9 mouse cellular contexts compared by ENCODE assay signal in the genomic region with DNA sequence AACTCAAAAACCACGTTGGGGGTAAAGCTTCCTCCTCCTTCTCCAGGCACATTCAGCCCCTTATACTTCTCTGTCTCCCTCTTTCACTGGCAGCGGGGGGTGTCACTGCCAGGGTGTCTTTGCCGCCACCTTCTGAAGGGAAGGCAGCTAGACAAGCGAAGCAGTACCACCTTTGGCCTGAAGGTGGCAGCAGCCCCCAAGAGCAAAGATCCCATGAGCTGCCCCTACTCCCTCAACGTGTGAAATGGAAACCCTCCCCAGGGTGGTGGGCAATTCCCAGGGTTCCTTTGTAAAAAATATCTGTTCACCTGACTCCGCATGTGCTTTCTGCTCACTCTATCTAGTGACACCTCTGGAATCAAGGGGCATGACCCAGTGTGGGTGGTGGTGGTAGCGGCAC. TPM values are rescaled to one million over a fixed set of nuclear protein-coding genes. Genes with fewer than 3 reads are reported as not detected.
DNase-seq lines count a peak whose midpoint lies in the region; ATAC-seq and TF ChIP-seq lines count a peak whose summit lies in the region.
"Had no signal": no experiment of that assay in that cellular context is flagged by ENCODE, and none has a peak within 500 bp of the region (broad histone marks: within the 10 kb centered on the region; RNA-seq: fewer than 3 reads in every experiment).

No protein-coding gene starts in this region.

- WGBS in hindbrain, embryonic 10.5 days: 15% methylated on average over 7 of the region's 7 CpGs
- 15% methylated on average over 7 of the region's 7 CpGs for WGBS in hindbrain, embryonic 13.5 days
- 14% methylated on average over 7 of the region's 7 CpGs for WGBS in cerebellum, adult 2 months
- WGBS in stomach, embryonic 14.5 days: 15% methylated on average over 7 of the region's 7 CpGs

- no peak for TF ChIP-seq POLR2A in cerebellum, adult 2 months (IDR thresholded peaks at IDR 0.05; ENCODE audit: borderline replicate concordance, insufficient read depth, low read length)

- H3K4me2 ChIP-seq in hindbrain, embryonic 13.5 days: no peak overlapping the region
- H3K4me2 ChIP-seq in stomach, embryonic 14.5 days (replicated peaks; ENCODE audit: low read depth, low read length): no peak overlapping the region

- peak; percentile 95 for TF ChIP-seq CTCF in cerebellum, adult 2 months (IDR thresholded peaks at IDR 0.05; ENCODE audit: borderline replicate concordance, insufficient read depth, low read depth, low read length)

- peaks cover 38% of the 10 kb centered on the region for H3K4me1 ChIP-seq in hindbrain, embryonic 10.5 days (replicated peaks)
- peaks cover 26% of the 10 kb centered on the region for H3K4me1 ChIP-seq in hindbrain, embryonic 13.5 days (replicated peaks)
- peaks cover 4% of the 10 kb centered on the region for H3K4me1 ChIP-seq in cerebellum, adult 2 months (ENCODE audit: control insufficient read depth, insufficient read depth, low read length)
- peaks cover 23% of the 10 kb centered on the region for H3K4me1 ChIP-seq in stomach, embryonic 14.5 days (ENCODE audit: control insufficient read depth, insufficient read depth, low read length)

- peaks cover 15% of the 10 kb centered on the region for H3K27me3 ChIP-seq in hindbrain, embryonic 10.5 days (ENCODE audit: insufficient read depth, poor library complexity, severe bottlenecking)
- no peaks in the 10 kb centered on the region for H3K27me3 ChIP-seq in hindbrain, embryonic 13.5 days
- H3K27me3 ChIP-seq in cerebellum, adult 2 months (ENCODE audit: control insufficient read depth, insufficient read depth, low read length): no peaks in the 10 kb centered on the region
- no peaks in the 10 kb centered on the region for H3K27me3 ChIP-seq in stomach, embryonic 14.5 days (ENCODE audit: control insufficient read depth, insufficient read depth, low read length)
- H3K27me3 ChIP-seq: Patski had no signal

- no peak overlapping the region for H3K4me3 ChIP-seq in hindbrain, embryonic 10.5 days
- no peak overlapping the region for H3K4me3 ChIP-seq in hindbrain, embryonic 13.5 days
- H3K4me3 ChIP-seq in cerebellum, adult 2 months (replicated peaks; ENCODE audit: insufficient read depth, low read depth, low read length): no peak overlapping the region
- H3K4me3 ChIP-seq in stomach, embryonic 14.5 days (ENCODE audit: low read depth, low read length): no peak overlapping the region

- intact Hi-C loops in left cerebral cortex, postnatal 36 days (cut with DNase I): loop anchor here (5.0 kb wide), 2 partner anchors 37 to 62 kb away; a partner anchor contains a TSS

- no peaks in the 10 kb centered on the region for H3K9me3 ChIP-seq in hindbrain, embryonic 10.5 days
- no peaks in the 10 kb centered on the region for H3K9me3 ChIP-seq in hindbrain, embryonic 13.5 days
- H3K9me3 ChIP-seq in stomach, embryonic 14.5 days (ENCODE audit: control insufficient read depth, low read depth, low read length): no peaks in the 10 kb centered on the region

- no peak for ATAC-seq in hindbrain, embryonic 13.5 days (ENCODE audit: low FRiP score)
- peak; percentile 55 for ATAC-seq in frontal cortex, adult (ENCODE audit: low TSS enrichment)
- ATAC-seq in stomach, embryonic 14.5 days (ENCODE audit: insufficient number of reproducible peaks, insufficient read depth, low FRiP score, low read depth): peak; percentile 19; the same call in 1 of the 2 replicates
- ATAC-seq: Patski had no signal

- DNase-seq in hindbrain, embryonic 10.5 days (ENCODE audit: low spot score): peak; percentile 80
- peak; percentile 77 to 89 for DNase-seq in cerebellum, adult 2 months
- DNase-seq in hindlimb bud, embryonic 11.5 days (ENCODE audit: extremely low spot score, low read depth, low spot score): peak; percentile 58
- peak; percentile 85 to 86 for DNase-seq in left cerebral cortex, postnatal 36 days (ENCODE audit: low spot score in 2 of 2)
- DNase-seq in naive thymus-derived CD4-positive, alpha-beta T cell, adult 2 months (ENCODE audit: low read depth): peak; percentile 94

- H3K9ac ChIP-seq in hindbrain, embryonic 13.5 days: no peak overlapping the region
- H3K9ac ChIP-seq in stomach, embryonic 14.5 days (replicated peaks; ENCODE audit: low read depth, low read length): no peak overlapping the region

- no peaks in the 10 kb centered on the region for H3K36me3 ChIP-seq in hindbrain, embryonic 10.5 days
- no peaks in the 10 kb centered on the region for H3K36me3 ChIP-seq in hindbrain, embryonic 13.5 days
- peaks cover 6% of the 10 kb centered on the region; the same call in 1 of the 2 replicates for H3K36me3 ChIP-seq in stomach, embryonic 14.5 days (ENCODE audit: control insufficient read depth, insufficient read depth, low read length)

- no peak overlapping the region for H3K27ac ChIP-seq in hindbrain, embryonic 10.5 days
- H3K27ac ChIP-seq in hindbrain, embryonic 13.5 days: no peak overlapping the region
- H3K27ac ChIP-seq in cerebellum, adult 2 months (ENCODE audit: insufficient read depth, low read length): no peak overlapping the region
- no peak overlapping the region for H3K27ac ChIP-seq in stomach, embryonic 14.5 days (ENCODE audit: low read length)

RNA-seq across cellular contexts. Expression of a gene that starts 6.5 kb away (rescaled TPM):
- 42.2 and 43.6 TPM in 2 replicates for polyA plus RNA-seq in hindbrain, embryonic 10.5 days (2016; fragmentation: Nextera tagmentation; extraction: Ambion mirVana)
- polyA plus RNA-seq in hindbrain, embryonic 13.5 days (2015; fragmentation: Nextera tagmentation; extraction: Ambion mirVana): 64.6 and 65.0 TPM in 2 replicates
- 59.0 and 65.1 TPM in 2 replicates for polyA plus RNA-seq in cerebellum, adult 2 months (2012; rRNA removed)
- total RNA-seq in left cerebral cortex, postnatal 36 days (2021): 10 to 100 TPM; 31.1 to 39.2 TPM
- polyA plus RNA-seq in stomach, embryonic 14.5 days (2014; fragmentation: Nextera tagmentation; extraction: Ambion mirVana): 73.3 and 80.6 TPM in 2 replicates

RNA-seq across cellular contexts. Expression of a gene that starts 7.8 kb away (rescaled TPM):
- 17.0 and 20.5 TPM in 2 replicates for polyA plus RNA-seq in hindbrain, embryonic 10.5 days (2016; fragmentation: Nextera tagmentation; extraction: Ambion mirVana)
- polyA plus RNA-seq in hindbrain, embryonic 13.5 days (2015; fragmentation: Nextera tagmentation; extraction: Ambion mirVana): 78.4 and 78.9 TPM in 2 replicates
- 12.1 and 12.4 TPM in 2 replicates for polyA plus RNA-seq in cerebellum, adult 2 months (2012; rRNA removed)
- total RNA-seq in left cerebral cortex, postnatal 36 days (2021): 100 to 1,000 TPM; 340 to 404 TPM
- 17.4 and 17.7 TPM in 2 replicates for polyA plus RNA-seq in stomach, embryonic 14.5 days (2014; fragmentation: Nextera tagmentation; extraction: Ambion mirVana)

RNA-seq across cellular contexts. Expression of a gene that starts 29.5 kb away (rescaled TPM):
- polyA plus RNA-seq in hindbrain, embryonic 10.5 days (2016; fragmentation: Nextera tagmentation; extraction: Ambion mirVana): 7.9 and 16.3 TPM in 2 replicates
- polyA plus RNA-seq in hindbrain, embryonic 13.5 days (2015; fragmentation: Nextera tagmentation; extraction: Ambion mirVana): 2.3 and 2.8 TPM in 2 replicates
- polyA plus RNA-seq in cerebellum, adult 2 months (2012; rRNA removed): 0.52 and 0.67 TPM in 2 replicates
- under 1 TPM; 0.49 to 0.52 TPM for total RNA-seq in left cerebral cortex, postnatal 36 days (2021)
- 69.7 and 71.2 TPM in 2 replicates for polyA plus RNA-seq in stomach, embryonic 14.5 days (2014; fragmentation: Nextera tagmentation; extraction: Ambion mirVana)
- polyA plus RNA-seq: Patski had no signal

RNA-seq across cellular contexts. Expression of a gene that starts 48.5 kb away (rescaled TPM):
- 24.5 and 30.4 TPM in 2 replicates for polyA plus RNA-seq in hindbrain, embryonic 10.5 days (2016; fragmentation: Nextera tagmentation; extraction: Ambion mirVana)
- 37.4 and 38.8 TPM in 2 replicates for polyA plus RNA-seq in hindbrain, embryonic 13.5 days (2015; fragmentation: Nextera tagmentation; extraction: Ambion mirVana)
- polyA plus RNA-seq in cerebellum, adult 2 months (2012; rRNA removed): 45.4 and 46.6 TPM in 2 replicates
- total RNA-seq in left cerebral cortex, postnatal 36 days (2021): 10 to 100 TPM; 40.9 to 52.1 TPM
- 34.8 and 34.9 TPM in 2 replicates for polyA plus RNA-seq in stomach, embryonic 14.5 days (2014; fragmentation: Nextera tagmentation; extraction: Ambion mirVana)

RNA-seq across cellular contexts. Expression of a gene that starts 49.3 kb away (rescaled TPM):
- polyA plus RNA-seq in hindbrain, embryonic 10.5 days (2016; fragmentation: Nextera tagmentation; extraction: Ambion mirVana): 155 and 160 TPM in 2 replicates
- 79.1 and 93.5 TPM in 2 replicates for polyA plus RNA-seq in hindbrain, embryonic 13.5 days (2015; fragmentation: Nextera tagmentation; extraction: Ambion mirVana)
- 69.2 and 72.8 TPM in 2 replicates for polyA plus RNA-seq in cerebellum, adult 2 months (2012; rRNA removed)
- 10 to 100 TPM; 41.0 to 50.0 TPM for total RNA-seq in left cerebral cortex, postnatal 36 days (2021)
- 95.2 and 99.0 TPM in 2 replicates for polyA plus RNA-seq in stomach, embryonic 14.5 days (2014; fragmentation: Nextera tagmentation; extraction: Ambion mirVana)
